Mouse (Mus musculus) adrenal gland, postnatal 14 days (tissue): ENCODE data around the gene 4931414P19Rik. TPM values are rescaled to one million over a fixed set of nuclear protein-coding genes. Genes with fewer than 3 reads are reported as not detected.

Experiments used
- DNase-seq: peaks from one replicate; pipeline ENCODE4 v3.0.0; 2021; ENCODE audit warnings: mixed read lengths
- microRNA-seq, 2 experiments: library from miRNA; unstranded; fragments of <30 nt; microRNA quantifications; one replicate each; pipeline ENCODE4 v1.2.0; 2021
- total RNA-seq: library from RNA; stranded (reverse); gene quantifications from 2 replicates; pipeline ENCODE4 v1.2.3, GENCODE M21; 2021

The 4931414P19Rik gene
- total RNA-seq, 1 experiment from 2014 or later = 6.2 TPM

- DNase-seq = no peak
Observed at GRCm38 (mm10) chr14:54544703-54545102, 61.1 kb downstream of the 4931414P19Rik start.

DNA sequence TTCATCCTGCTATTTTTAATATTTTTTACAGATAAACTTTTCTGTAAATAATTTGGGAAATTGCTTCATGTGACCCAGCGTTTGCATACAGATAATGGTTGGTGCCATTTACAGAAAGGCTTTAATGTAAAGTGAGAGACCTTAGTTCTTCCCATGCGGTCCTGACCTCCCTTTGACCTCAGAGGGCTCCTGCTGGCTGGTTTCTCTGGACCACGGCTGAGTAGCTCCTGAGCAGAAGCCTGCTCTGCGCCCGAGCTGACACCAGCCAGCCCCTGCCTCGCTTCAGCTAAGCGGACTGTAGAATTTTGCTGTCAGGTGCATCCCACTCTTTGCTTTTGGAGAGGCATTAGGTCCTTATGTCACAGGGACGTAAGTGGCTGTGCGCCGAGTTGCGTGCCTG is 65.0 kb downstream of the 4931414P19Rik start:
- DNase-seq = no peak

DNA sequence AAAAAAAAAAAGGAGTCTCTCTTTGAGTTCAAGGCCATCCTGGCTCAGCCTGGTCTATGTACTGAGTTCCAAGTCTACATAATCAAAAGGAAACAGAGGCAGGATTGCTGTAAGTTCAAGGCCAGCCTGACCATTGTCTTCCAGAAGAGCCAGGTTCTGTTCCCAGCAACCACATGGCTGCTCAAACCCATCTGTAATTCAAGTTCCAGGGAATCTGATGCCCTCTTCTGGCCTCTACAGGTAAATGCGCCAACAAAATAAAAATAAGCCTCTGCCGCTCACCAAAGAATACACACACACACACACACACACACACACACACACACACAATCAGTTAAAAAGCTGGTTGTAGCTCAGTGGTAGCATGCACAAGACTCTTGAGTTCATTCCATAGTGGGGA is 67.2 kb downstream of the 4931414P19Rik start:
- DNase-seq = no peak

Small RNAs within 50 kb of the gene (microRNA-seq; reads per million reads assigned to microRNA genes)
- gene Mir686 (0 reads per million in 2 experiments), gene Mir6948 (0 reads per million in 2 experiments)

Other genes starting within 250 kb of the 4931414P19Rik start
- gene Oxa1l, start 245.2 kb downstream of the 4931414P19Rik start, total RNA-seq = 126 and 161 TPM in 2 replicates
- gene Slc7a7, start 188.2 kb downstream of the 4931414P19Rik start, total RNA-seq = 4.6 and 6.5 TPM in 2 replicates
- 186 TPM in 2 replicates for gene Mrpl52, start 179.1 kb downstream of the 4931414P19Rik start, total RNA-seq
- 77.7 and 101 TPM in 2 replicates for gene Mmp14, start 174.4 kb downstream of the 4931414P19Rik start, total RNA-seq
- gene Lrp10, start 141.9 kb downstream of the 4931414P19Rik start, total RNA-seq = 92.0 and 92.5 TPM in 2 replicates
- gene Rem2, start 129.9 kb downstream of the 4931414P19Rik start, total RNA-seq = 0.75 and 0.93 TPM in 2 replicates
- 42.4 and 49.8 TPM in 2 replicates for gene Prmt5, start 88.5 kb downstream of the 4931414P19Rik start, total RNA-seq
- 27.6 and 29.3 TPM in 2 replicates for gene Haus4, start 51.4 kb downstream of the 4931414P19Rik start, total RNA-seq
- 18.2 and 23.3 TPM in 2 replicates for gene Ajuba, start 28.4 kb downstream of the 4931414P19Rik start, total RNA-seq
- 248 and 259 TPM in 2 replicates for gene Psmb5, start 12.0 kb upstream of the 4931414P19Rik start, total RNA-seq
- not detected in 2 replicates for gene Psmb11, start 15.4 kb upstream of the 4931414P19Rik start, total RNA-seq
- gene Gm17606, start 35.0 kb upstream of the 4931414P19Rik start, total RNA-seq = not detected in 2 replicates
- gene Cdh24, start 35.4 kb upstream of the 4931414P19Rik start, total RNA-seq = 1.7 and 2.2 TPM in 2 replicates
- gene 1700123O20Rik, start 80.2 kb upstream of the 4931414P19Rik start, total RNA-seq = 33.7 and 41.0 TPM in 2 replicates
- 168 and 193 TPM in 2 replicates for gene Acin1, start 80.9 kb upstream of the 4931414P19Rik start, total RNA-seq
- not detected in 2 replicates for gene Gm29776, start 92.8 kb upstream of the 4931414P19Rik start, total RNA-seq
- gene Cebpe, start 106.2 kb upstream of the 4931414P19Rik start, total RNA-seq = not detected in 2 replicates
- 46.1 and 51.5 TPM in 2 replicates for gene Slc7a8, start 176.0 kb upstream of the 4931414P19Rik start, total RNA-seq
- 0.38 TPM in 1 of 2 replicates, not detected in the other for gene Rnf212b, start 208.1 kb upstream of the 4931414P19Rik start, total RNA-seq